ENCODE assay signal across 10 mouse cellular contexts in genomic region chr12:98106151-98106788, GRCm38 (mm10).
DNase-seq lines count a peak whose midpoint lies in the region; ATAC-seq and TF ChIP-seq lines count a peak whose summit lies in the region.
"Had no signal": no experiment of that assay in that cellular context is flagged by ENCODE, and none has a peak within 500 bp of the region (broad histone marks: within the 10 kb centered on the region; RNA-seq: fewer than 3 reads in every experiment).

No protein-coding gene starts in this region.

- intact Hi-C loops in left cerebral cortex, postnatal 10 days (cut with DNase I): no loop called here

- peak; percentile 67 for DNase-seq in hindbrain, embryonic 14.5 days (ENCODE audit: low spot score)
- DNase-seq in hindbrain, embryonic 10.5 days (ENCODE audit: low spot score): no peak
- no peak for DNase-seq in stomach, postnatal 0 days (ENCODE audit: low spot score)
- peak; percentile 54 to 56 for DNase-seq in left cerebral cortex, postnatal 10 days (ENCODE audit: extremely low spot score in 1 of 2, low spot score in 2 of 2)
- no peak for DNase-seq in gastrocnemius, adult 18-20 months (ENCODE audit: low spot score)
- DNase-seq in adrenal gland, postnatal 36 days: no peak

- H3K4me1 ChIP-seq in hindbrain, embryonic 14.5 days (replicated peaks; ENCODE audit: control insufficient read depth, insufficient read depth, low read length): peaks cover 8% of the 10 kb centered on the region
- H3K4me1 ChIP-seq in hindbrain, embryonic 10.5 days (replicated peaks): peaks cover 17% of the 10 kb centered on the region
- no peaks in the 10 kb centered on the region for H3K4me1 ChIP-seq in stomach, embryonic 15.5 days
- no peaks in the 10 kb centered on the region for H3K4me1 ChIP-seq in stomach, postnatal 0 days (replicated peaks; ENCODE audit: control insufficient read depth, insufficient read depth)
- H3K4me1 ChIP-seq: liver, embryonic 15.5 days had no signal

- no peak overlapping the region for H3K4me3 ChIP-seq in hindbrain, embryonic 14.5 days (replicated peaks; ENCODE audit: low read length)
- H3K4me3 ChIP-seq in hindbrain, embryonic 10.5 days: no peak overlapping the region
- H3K4me3 ChIP-seq in stomach, embryonic 15.5 days (replicated peaks): no peak overlapping the region
- no peak overlapping the region for H3K4me3 ChIP-seq in stomach, postnatal 0 days (ENCODE audit: low read depth, low read length)
- H3K4me3 ChIP-seq: liver, embryonic 15.5 days; myocyte had no signal

- TF ChIP-seq EP300 in stomach, postnatal 0 days (optimal IDR thresholded peaks at IDR 0.05): no peak

- peak; percentile 57; the same call in 1 of the 2 replicates for ATAC-seq in hindbrain, embryonic 14.5 days (ENCODE audit: low FRiP score)
- ATAC-seq in stomach, embryonic 15.5 days (ENCODE audit: insufficient read depth, low FRiP score, low read depth): peak; percentile 47; the same call in 1 of the 2 replicates
- ATAC-seq in stomach, postnatal 0 days (ENCODE audit: low FRiP score, low TSS enrichment): no peak
- ATAC-seq in erythroblast, adult 5-6 weeks (replicated peaks; ENCODE audit: low FRiP score, poor library complexity, severe bottlenecking): no peak

- no peaks in the 10 kb centered on the region for H3K36me3 ChIP-seq in hindbrain, embryonic 14.5 days (replicated peaks; ENCODE audit: control insufficient read depth, insufficient read depth)
- H3K36me3 ChIP-seq in hindbrain, embryonic 10.5 days: no peaks in the 10 kb centered on the region
- no peaks in the 10 kb centered on the region for H3K36me3 ChIP-seq in stomach, embryonic 15.5 days
- H3K36me3 ChIP-seq in stomach, postnatal 0 days (ENCODE audit: control insufficient read depth, insufficient read depth, low read length): no peaks in the 10 kb centered on the region
- H3K36me3 ChIP-seq: liver, embryonic 15.5 days had no signal

- WGBS in hindbrain, embryonic 14.5 days: 23% methylated on average over 3 of the region's 3 CpGs
- WGBS in hindbrain, embryonic 10.5 days: 44% methylated on average over 3 of the region's 3 CpGs
- 39% methylated on average over 3 of the region's 3 CpGs for WGBS in stomach, embryonic 15.5 days
- WGBS in stomach, postnatal 0 days: 49% methylated on average over 3 of the region's 3 CpGs

- no peaks in the 10 kb centered on the region for H3K27me3 ChIP-seq in hindbrain, embryonic 14.5 days (ENCODE audit: control insufficient read depth, insufficient read depth, low read length)
- no peaks in the 10 kb centered on the region for H3K27me3 ChIP-seq in hindbrain, embryonic 10.5 days (ENCODE audit: insufficient read depth, poor library complexity, severe bottlenecking)
- no peaks in the 10 kb centered on the region for H3K27me3 ChIP-seq in stomach, embryonic 15.5 days (replicated peaks)
- H3K27me3 ChIP-seq in stomach, postnatal 0 days (ENCODE audit: control insufficient read depth, insufficient read depth, low read length): no peaks in the 10 kb centered on the region
- H3K27me3 ChIP-seq: liver, embryonic 15.5 days had no signal

- H3K27ac ChIP-seq in hindbrain, embryonic 14.5 days: peak overlapping the region; percentile 51; the same call in 1 of the 2 replicates
- no peak overlapping the region for H3K27ac ChIP-seq in hindbrain, embryonic 10.5 days
- no peak overlapping the region for H3K27ac ChIP-seq in stomach, embryonic 15.5 days
- H3K27ac ChIP-seq in stomach, postnatal 0 days (replicated peaks): no peak overlapping the region
- H3K27ac ChIP-seq: liver, embryonic 15.5 days had no signal

- H3K9ac ChIP-seq in hindbrain, embryonic 14.5 days: no peak overlapping the region
- H3K9ac ChIP-seq in stomach, embryonic 15.5 days: no peak overlapping the region
- no peak overlapping the region for H3K9ac ChIP-seq in stomach, postnatal 0 days (ENCODE audit: low read length)
- H3K9ac ChIP-seq: liver, embryonic 15.5 days had no signal

- no peak for TF ChIP-seq CTCF in stomach, postnatal 0 days (IDR thresholded peaks at IDR 0.05; ENCODE audit: low read depth)

- no peak overlapping the region for H3K4me2 ChIP-seq in hindbrain, embryonic 14.5 days (replicated peaks)
- H3K4me2 ChIP-seq in stomach, embryonic 15.5 days: no peak overlapping the region
- no peak overlapping the region for H3K4me2 ChIP-seq in stomach, postnatal 0 days (replicated peaks; ENCODE audit: low read depth)
- H3K4me2 ChIP-seq: liver, embryonic 15.5 days had no signal

- H3K9me3 ChIP-seq in hindbrain, embryonic 14.5 days (ENCODE audit: control insufficient read depth, low read length): no peaks in the 10 kb centered on the region
- no peaks in the 10 kb centered on the region for H3K9me3 ChIP-seq in hindbrain, embryonic 10.5 days
- H3K9me3 ChIP-seq in stomach, embryonic 15.5 days: no peaks in the 10 kb centered on the region
- H3K9me3 ChIP-seq in stomach, postnatal 0 days (ENCODE audit: control insufficient read depth, low read length): no peaks in the 10 kb centered on the region
- H3K9me3 ChIP-seq: liver, embryonic 15.5 days had no signal

Comparison
In these comparisons a context has a peak if more than half of its experiments do, and no peak if none do; other contexts are left out.
1. ATAC-seq: peak in hindbrain, embryonic 14.5 days (single experiment) and stomach, embryonic 15.5 days (single experiment); none in stomach, postnatal 0 days (single experiment) and erythroblast, adult 5-6 weeks (single experiment).
2. DNase-seq: peak in hindbrain, embryonic 14.5 days (single experiment) and left cerebral cortex, postnatal 10 days (2 of 2); none in hindbrain, embryonic 10.5 days (single experiment), stomach, postnatal 0 days (single experiment), gastrocnemius, adult 18-20 months (single experiment) and adrenal gland, postnatal 36 days (0 of 2).